Mouse (Mus musculus): Measurements from ENCODE around the gene Olfr1006.
"Not testable (repeated sequence)": the region's sequence is repeated elsewhere in the genome, so short reads cannot be mapped to it uniquely, and the experiment has no call there.

Gene Olfr1006

GRCm38 (mm10) chr2:85678667-85679066, at the start of gene Olfr1006:
TSS of gene Olfr1006 (minus strand) at chr2:85678767.
- no peak for DNase-seq (ENCODE audit: low spot score in 2 of 2)

DNA sequence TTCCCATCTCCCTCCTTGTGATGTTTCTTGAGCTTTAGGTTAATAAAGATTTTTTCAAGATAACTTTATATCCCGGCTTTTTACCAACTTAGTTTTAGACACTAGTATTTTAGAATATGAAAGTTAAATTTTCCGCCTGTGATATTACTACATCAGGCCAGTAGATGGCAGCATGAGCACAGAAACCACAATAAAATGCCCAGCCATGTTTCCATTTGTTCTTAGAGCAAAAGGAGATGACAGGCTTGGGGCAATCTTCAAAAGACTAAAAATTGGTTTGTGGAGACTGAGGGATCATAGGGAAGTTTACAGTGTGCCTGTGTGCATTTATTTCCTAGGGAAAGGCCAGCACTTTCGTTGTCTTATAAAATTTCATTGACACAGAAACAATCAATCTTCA, 47.2 kb upstream of the Olfr1006 start:
- DNase-seq (ENCODE audit: low spot score in 2 of 2), result peak in 1 of 2 experiments; percentile 9

DNA sequence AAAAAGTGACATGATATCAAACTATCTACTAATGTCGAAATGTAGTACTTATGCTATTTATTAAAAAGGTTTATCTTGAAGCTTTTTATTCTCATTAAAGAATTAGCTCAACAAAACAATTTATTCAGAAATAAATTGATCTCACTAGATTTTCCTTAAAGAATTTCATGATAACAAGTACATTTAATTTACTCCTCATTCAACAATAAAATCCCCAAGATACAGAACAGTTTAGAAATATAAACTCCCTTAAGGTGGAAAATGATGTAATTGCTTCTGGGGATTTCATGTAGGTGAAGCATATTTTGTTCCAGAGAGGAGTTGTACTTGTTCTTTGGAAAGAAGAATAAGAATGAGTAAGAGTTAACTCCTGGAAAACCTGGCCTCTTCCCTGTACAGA, 36.6 kb upstream of the Olfr1006 start, which contains the start of gene Olfr1009:
Gene Olfr1009 (plus strand): TSS at position 301 of the 400 bp plus-strand sequence.
- no peak for DNase-seq (ENCODE audit: low spot score in 2 of 2)

DNA sequence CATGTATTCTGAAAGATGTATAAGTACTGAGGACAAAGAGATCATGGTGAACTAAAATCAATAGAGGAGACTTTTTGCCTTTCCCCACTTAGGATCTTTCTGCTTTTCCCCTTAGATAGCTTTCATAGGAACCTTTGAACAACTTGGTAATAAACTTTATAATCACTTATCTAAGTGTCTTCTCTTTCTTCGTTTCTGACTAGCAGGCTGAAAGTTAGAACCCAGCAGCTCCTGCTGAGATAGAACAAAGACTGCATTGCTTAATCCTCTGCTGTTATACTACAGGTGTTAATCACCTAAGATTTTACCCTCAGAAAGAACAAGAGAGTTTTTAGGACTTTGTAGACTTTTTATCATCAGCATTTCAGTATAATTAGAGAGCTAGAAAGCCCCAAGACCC, 32.6 kb upstream of the Olfr1006 start:
- DNase-seq (ENCODE audit: low spot score in 2 of 2), result no peak

DNA sequence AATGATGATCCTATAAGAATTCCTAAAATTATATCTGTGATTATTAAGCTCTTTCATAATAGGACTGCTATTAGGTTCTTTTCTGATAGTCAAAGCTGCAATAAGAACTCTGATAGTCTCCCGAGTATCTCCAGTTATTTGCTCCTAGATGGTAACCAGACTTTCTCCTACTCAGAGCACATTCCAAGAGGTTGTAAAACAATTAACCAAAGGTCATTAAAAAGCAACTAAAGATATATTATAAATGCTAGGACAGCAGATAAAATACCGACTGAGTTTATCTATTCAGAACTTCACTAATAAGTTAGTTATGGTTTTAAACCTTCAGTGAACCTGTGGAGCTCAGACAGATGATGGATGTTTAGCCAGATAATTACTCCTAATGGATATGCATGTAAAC, 32.1 kb upstream of the Olfr1006 start:
- DNase-seq (ENCODE audit: low spot score in 2 of 2), result not testable (repeated sequence)

DNA sequence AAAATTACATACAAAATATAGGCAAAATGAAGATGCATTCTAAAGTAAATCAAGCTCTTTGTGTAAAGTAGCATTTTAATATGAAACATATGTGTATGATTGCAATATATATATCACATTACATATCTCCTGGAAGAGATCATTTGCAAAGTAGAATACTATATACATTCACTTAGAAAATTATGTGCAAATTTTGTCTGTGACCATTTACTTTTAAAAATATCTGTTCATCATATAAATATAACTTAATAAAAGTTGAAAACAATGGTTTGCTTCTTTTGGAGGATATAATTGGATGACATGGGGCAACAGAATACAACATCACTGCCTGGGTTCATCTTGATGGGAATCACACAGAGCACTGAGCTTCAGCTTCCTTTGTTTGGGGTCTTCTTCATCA, 10.6 kb upstream of the Olfr1006 start, which contains the start of gene Olfr1008:
Gene Olfr1008 (plus strand): TSS at position 301 of the 400 bp plus-strand sequence.
- no peak for DNase-seq (ENCODE audit: low spot score in 2 of 2)

GRCm38 (mm10) chr2:85664355-85664754, 14.2 kb downstream of the Olfr1006 start, which contains the start of gene Olfr154:
TSS of gene Olfr154 (minus strand) at chr2:85664455.
- DNase-seq (ENCODE audit: low spot score in 2 of 2), result not testable (repeated sequence)

DNA sequence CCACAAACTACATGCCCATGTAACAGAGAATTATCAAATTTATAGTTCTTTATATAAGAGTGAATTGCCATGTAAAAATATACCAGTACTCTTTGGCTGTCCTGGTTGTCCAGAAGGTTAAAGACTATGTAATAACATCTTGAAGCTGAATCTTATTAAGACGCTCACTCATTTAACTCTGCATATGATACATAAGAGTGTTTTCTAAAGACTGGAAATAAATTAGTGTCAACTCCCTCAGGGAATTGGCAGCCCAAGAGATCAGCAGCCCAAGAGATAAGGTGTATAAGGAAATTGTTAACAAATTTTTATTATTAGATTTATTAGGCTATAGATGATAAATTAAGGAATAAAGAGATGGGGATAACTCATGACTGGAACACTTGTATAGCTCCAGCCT, 28.0 kb downstream of the Olfr1006 start, which contains the start of gene Olfr1002:
Gene Olfr1002 (minus strand): TSS at position 101 of the 400 bp plus-strand sequence.
- no peak for DNase-seq (ENCODE audit: low spot score in 2 of 2)
